Mouse (Mus musculus): ENCODE measurements around the gene Timm44. TPM values are rescaled to one million over a fixed set of nuclear protein-coding genes. Genes with fewer than 3 reads are reported as not detected.

Gene Timm44
- 10 to 100 TPM; 62.6 to 72.6 TPM for total RNA-seq (2021)

DNA sequence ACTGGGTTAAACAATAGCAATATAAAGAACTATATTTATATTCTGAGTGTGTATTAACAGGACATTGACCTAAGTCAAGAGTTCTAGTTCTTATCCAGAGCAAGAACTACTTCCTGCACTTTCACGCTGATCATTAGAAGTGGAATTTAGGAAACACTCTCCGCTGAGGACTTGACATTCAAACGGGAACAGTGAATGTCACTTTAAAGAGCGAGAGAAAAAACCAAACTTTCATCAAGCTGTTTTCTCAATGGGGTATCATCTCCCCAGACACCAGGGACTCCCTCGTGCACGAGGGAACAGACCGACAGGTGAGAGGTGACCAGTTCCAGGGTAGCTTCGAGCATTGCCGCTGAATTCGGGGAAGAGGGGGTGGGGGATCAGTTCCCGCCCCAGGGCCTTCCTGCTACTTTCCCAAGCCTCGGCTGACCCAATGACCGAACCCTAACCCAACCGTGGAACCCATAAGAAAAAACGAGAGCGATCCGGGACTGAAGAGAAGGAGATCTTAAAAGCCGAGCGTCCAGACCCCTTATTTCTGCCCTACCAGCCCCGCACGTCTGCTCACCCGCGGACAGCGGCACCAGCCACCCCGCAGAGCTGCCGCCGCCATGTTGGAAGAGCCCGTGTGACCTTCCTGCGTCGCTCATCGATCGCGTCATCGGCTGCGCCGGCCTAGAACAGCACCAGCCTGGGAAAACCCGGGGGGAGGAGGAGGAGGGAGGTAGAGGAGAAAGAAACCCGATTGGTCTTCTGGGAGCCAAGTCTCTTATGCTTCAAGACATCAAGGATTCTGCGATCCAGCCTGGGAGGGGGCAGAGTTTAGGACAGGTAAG is at the start of gene Timm44:
Timm44 (minus strand) TSS at position 639 of the 836 bp plus-strand sequence.
- DNase-seq = peak; percentile 95 to 97

DNA sequence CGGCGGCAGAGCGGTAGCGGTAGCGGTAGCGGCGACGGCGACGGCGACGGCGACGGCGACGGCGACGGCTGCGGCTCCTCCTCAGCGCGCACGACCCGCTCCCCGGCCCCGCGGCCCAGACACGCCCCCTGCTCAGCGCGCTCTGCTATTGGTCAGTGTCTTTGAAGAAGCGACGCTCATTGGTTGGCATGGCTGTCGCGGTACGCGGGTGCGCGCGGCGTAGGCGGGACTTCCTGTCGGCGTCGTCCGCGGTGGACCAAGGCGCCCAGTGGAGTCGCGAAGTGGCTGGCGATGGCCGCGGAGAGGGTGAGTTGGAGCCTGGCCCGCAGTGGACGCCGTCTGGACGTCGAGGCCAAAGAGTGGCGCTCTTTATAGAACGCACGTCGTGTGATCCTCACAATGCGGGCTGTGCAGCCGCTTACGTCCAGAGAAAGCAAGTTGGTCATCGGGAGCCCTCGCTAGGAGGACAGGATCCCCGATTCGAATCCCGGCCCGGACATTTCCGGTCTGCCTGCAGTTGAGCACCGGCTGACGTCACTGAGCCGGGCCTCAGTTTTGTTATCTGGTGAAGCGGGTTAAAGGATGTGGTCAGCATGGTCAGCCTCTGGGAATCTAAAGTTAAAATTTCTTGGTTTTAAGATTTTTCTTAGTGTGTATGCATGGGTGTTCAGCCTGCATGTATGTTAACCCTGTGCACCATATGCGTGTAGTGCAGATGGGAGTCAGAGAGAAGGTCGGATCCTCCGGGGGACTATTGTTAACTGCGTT is 49.5 kb upstream of the Timm44 start, which contains the start of the genes Ccl25 and Elavl1:
Ccl25 (plus strand) TSS at position 228 of the 768 bp plus-strand sequence.
Elavl1 (minus strand) TSS at position 431 of the 768 bp plus-strand sequence.
- DNase-seq = peak; percentile 97 to 98

DNA sequence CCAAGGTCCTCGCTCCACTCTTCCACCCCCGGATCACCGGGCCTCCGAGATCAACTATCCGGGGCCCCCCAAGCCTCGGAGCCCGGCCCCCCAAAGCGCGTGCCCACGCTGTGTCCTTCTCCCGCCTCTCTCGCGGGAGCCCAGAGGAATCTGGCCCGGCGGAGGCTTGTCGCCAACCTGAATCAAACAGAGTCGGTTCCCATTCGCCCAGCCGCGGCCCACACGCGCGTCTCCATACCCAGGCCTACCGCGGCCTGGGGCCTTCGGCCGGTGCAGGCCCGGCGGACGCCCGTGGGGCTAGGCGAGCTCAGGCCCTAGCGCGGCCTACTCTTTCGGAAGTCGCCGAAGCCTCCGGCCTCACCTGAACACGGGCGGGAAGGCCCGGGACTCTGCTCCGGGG is 48.8 kb upstream of the Timm44 start:
- DNase-seq = no peak

DNA sequence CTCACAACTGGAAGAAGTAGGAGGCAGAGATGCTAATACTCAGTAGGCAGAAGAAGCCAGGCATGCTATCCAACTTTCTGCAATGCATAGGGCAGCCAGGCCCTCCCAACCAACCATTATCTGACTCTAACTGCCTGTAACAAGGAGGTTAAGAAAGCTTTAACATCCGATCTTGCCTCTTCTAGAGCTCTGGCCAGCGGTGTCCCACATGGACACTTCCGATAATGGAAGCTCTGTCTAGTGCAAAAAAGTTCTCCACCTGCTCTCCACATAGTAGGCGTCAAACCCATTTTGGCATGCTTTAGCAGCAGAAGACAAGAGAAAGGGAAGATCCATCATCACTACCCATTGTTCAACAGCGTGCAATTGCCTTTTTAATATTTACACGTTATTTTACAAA is 48.2 kb upstream of the Timm44 start:
- no peak for DNase-seq

DNA sequence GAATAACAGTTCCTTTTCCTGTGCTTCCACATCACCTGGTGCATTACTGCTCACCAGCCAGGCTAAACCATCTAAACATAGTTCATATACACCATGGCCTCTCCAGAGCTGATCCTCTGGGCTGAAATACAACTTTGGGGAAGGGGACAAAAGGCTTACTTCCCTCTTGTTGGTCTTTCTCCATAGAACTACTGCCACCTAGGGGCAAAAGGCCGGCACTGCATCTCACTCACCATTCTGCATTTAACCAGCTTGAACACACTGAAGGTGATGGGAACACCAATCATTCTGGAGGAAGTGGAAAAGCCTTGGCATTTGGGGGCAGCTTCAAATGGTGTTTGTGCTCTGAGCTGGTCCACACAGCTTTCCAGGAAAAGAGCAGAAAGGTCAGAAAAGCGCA is 46.8 kb upstream of the Timm44 start:
- DNase-seq = peak; percentile 77 to 79

DNA sequence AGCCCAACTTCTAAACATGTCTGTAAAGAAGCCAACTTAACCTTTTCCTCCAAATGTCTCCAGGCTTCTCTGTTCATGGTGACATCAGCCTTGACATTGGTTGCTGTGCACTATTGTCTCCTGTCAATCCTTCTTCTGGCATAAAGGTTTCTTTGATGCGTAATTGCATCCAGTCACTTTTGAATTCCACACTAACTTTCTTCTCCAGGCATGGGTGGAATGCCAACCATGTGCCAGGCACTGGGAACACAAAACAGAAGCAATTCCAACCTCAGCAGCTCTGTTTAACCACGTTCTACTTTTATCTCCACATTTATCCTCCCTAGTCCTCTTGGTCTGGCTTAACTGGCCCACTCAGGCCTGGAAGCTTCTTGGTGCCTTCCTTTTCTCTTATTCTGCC is 45.3 kb upstream of the Timm44 start:
- DNase-seq = no peak

DNA sequence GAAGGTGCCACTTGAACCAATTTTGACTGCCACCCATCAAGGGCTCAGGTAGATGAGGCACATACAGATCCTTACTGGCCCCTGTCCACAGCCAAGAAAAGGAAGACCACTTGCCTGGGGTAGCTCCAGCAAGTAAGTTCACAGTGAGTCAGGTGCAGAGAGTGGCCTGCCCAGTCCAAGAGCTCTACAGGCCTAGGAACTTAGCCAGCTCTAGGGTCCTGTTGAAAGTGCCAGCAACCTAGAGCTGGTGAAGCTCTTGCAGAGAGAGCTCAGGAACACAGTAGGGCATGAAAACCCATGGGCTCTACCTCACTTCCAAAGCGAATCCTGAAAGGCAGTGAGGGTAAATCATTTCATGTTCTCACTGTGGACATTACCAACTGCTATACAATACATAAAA is 44.7 kb upstream of the Timm44 start:
- DNase-seq = no peak

DNA sequence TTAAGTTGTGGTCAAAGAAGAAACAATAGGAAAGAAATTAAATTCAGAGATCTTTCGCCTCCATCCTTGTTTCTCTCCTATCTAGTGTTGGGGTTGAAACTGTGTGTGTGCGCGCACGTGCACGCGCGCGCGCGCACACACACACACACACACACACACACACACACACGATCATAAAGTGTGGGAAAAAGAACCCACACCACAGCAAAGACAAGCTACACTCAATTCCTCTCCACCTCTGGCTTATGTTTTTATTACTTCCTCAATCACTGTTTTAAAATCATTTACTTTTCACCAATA is 43.8 kb upstream of the Timm44 start:
- DNase-seq = no peak

DNA sequence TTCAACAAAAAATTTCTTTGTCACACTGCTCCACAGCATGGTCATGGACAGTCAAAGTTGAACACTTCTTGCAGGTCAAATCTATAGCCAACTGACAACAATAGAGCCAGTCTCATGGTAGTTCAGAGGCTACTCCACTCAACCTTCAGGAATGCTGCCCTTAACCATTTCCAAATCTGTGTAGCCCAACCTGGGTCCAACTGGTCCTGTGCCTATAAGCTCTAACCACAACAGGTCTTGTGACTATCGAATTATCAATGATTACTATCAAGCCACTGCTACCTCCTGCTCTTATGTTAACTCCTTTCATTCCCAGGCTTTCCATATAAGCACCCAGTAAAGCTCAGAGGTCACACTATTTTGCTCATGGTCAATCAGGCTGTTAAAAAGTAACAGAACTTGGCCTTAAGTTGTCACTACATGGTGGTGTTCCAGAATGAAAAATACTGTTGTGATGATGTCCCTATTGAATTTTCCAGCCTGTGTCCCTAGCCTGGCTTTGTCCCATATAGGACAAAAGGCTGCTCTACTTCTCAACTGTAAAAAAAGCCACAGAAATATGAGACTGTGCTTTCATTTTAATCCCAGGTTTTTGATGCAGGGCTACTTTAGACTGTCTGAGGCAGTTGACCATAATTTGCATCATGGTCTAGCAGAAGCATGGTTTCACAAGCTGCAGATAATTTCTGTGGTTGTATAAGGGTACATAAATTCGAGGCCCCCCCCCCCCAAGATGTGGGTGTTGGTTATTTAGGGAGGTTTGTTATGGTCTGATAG is 43.3 kb upstream of the Timm44 start:
- DNase-seq = no peak

DNA sequence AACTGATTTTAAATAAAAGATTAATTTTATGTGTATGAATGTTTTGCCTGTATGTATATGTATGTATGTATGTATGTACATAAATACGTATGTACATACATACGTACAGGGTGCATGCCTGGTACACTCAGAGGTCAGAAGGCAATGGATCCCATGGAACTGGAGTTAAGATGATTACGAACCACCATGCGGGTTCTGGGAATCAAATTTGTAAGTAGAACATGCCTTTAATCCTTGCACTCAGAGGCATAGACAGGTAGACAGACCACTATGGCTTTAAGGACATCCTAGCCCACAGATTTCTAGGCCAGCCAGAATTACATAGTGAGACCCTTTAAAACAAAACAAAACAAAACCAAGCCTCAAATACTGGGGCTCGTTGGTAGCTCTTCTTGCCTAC is 42.4 kb upstream of the Timm44 start:
- no peak for DNase-seq

DNA sequence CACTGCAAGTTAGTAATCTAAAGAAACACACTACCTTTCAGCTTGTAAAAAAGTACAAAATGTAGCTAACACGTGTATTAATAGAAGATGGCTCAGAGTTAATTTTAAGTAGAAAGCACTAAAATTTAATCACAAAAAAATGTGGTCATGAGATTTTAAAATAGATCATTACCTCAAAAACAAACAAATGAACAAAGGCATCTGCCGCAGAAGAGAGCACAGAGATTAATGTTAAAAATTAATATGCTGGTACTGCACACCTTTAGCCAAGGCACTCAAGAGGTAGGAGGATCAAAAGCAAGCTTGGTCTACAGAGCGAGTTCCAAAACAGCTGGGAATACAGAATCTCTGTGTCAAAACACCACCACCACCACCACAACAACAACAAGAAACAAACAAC is 39.1 kb upstream of the Timm44 start:
- no peak for DNase-seq

DNA sequence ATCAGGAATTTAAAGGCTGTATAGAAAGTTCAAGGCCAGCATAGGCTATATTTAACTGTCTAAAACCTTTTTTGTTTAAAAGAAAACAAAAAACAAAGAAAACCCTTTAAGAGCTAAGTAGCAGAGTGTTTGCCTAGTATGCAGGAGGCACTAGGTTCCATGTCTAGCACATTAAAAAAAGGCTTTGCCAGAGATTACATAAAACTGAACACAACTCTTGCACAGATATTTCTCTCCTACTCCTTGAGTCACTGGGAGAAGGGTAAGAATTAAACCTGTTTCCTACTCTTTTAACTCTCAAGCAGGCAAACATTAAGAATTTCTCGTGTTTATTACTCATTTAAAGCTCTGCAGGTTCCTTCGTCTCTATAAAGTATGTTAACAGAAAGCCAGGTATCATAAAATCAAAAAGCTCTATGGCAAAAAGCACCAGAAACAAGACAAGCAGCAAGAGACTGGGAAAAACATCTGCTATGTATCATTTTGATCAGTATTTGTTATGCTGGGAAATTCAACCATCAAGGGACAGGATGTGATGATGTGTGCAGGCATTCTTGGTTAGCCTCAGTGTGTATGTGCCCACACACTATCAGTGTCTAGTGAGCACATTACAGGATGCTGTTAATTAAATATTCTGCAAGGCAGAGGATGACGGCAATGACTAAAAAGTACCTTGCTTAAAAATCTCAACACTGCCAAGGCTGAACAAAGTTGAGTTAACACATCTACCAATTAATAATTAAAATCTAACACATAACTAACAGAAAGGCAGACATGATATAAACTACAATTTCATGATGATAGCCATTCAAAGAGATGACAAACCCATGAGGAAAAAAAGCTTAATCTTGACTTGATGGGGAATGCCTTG is 37.8 kb upstream of the Timm44 start:
- DNase-seq = no peak

DNA sequence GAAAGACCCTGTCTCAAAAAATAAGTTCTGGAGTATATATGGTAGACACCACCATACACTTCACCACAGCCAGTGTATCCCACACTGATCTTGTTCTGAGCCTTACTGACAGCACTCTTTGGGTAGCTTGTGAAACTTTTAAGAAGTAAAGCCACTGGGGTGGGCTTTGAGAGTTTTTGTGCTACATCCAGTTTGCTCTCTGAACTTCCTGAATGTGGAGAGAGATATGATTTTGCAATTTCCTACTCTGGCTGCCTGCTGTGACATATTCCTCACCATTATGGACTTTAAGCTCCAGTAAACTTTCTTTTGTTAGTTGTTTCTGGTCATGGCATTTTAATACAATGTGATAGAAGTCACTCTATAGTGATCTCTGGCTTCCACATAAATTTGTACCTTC is 36.4 kb upstream of the Timm44 start:
- DNase-seq = no peak

DNA sequence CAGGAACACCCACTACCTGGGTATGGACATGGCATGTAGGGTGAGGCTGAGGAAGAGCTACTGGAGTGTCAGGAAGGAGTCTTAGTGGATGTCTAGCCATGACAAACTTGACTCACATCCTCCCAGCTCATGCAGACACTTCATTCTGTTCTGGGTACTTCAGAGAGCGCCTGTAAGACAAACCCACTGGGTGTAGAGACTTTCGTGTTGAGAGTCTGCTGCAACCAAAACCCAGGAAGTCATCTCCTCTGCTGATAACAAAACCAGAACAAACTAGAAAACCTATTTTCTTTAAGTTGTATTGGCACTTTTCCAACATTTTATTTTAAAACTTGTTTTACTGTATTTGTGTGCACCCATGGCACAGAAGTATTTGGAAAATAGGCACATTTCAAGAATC is 30.1 kb upstream of the Timm44 start:
- DNase-seq = no peak

DNA sequence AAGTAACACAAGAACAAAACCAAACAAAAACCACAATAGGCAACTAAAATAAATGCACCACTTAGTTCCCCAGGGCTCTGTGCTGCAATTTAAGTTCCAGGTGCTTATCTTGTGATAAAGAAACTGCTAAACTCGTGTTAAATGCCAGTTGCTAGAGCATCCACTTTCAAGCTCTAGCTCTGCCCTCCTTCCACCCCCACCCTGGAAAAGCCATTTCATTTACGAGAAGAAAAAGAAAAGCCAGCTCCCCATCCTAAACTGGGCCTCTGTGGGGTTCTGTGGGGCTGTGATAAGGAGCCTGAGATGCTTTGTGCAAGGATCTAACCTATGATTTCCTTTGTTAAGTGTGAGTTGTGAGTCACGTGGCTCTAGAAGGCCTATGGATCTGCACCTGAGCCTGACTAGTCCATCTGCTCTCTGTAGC is 28.4 kb upstream of the Timm44 start:
- DNase-seq = no peak

DNA sequence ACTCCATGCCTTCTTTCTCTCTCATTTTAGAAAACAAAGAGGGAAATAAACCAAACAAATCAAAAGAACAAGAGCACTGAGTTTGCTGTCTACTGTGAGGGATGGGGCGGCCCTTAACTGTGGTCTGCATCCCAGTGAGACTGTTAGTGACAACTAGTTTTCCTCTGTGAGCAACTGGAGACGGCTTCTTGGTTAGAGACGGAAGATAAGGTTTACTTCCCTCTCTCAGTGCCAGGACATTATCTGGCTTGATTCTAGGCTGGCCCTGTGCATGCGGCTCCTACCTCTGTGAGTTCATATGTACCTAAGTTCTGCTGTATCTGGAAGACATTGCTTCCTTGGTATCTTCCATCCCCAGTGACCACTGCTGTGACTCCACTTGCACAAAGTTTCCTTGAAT is 22.1 kb upstream of the Timm44 start:
- no peak for DNase-seq

DNA sequence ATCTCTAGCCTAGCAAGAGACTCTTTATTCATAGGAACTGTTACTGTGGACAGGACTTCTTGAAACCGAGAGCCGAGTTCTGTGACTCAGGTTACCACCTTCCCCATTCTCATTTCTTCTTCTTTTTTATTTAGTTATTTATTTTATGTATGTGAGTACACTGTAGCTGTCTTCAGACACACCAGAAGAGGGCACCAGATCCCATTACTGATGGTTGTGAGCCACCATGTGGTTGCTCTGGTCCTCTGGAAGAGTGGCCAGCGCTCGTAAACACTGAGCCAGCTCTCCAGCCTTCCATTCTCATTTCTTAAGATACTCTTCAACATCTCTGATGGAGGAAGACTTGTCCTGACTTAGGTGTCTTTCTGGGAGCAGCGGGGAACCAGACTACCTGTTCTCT is 17.0 kb upstream of the Timm44 start:
- no peak for DNase-seq

DNA sequence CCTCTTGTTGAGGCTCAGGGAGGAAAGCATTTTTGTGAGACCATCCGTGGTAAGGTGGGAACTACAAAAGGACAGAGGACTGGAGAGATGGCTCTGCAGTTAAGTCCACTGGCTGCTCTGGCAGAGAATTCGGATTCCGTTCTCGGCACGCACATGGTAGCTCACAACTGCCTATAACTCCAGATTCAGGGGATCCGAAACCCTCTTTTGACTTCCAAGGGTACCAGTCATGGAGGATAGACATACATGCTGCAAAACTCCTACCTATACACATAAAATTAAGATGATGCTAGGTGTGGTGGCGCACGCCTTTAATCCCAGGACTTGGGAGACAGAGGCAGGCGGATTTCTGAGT is 375 bp upstream of the Timm44 start:
- DNase-seq = no peak

DNA sequence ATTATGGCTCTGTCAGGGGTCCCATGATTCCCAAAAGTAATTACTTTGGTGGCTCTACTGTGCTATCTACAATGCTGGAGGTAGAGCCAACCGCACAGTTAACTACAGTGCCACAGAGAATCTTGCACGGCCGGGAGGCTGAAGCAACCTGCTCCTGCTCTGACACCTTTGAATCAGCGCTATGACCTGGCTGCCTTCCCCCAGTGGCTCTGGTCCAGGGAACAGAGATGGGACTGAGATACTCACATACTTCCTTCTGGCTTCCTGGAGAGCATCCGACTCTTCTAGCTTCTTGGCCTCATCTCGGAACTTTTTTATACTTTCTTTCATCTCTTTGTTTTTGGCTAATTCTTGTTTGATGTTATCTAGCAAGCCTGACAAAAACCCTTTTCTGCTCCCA is 6.1 kb downstream of the Timm44 start:
- no peak for DNase-seq

DNA sequence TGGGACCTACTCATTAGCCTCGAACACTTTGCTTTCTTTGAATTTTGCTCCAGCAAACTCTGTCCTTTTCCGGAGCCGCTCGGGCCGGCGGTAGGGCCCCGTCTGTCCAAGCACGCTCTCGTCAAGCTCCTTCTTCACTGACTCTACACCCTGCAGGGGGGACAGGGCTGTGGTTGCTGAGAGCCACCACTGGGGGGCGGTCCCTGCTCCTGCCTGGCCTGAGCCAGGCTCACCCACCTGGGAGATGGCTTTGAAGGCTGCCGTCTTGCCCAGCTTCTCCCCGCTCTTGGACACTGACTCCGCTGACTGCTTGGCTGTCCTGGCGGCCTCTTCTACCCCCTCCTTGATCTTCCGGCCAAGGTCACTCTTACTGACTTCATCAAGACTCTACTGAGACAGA is 8.1 kb downstream of the Timm44 start:
- no peak for DNase-seq

DNA sequence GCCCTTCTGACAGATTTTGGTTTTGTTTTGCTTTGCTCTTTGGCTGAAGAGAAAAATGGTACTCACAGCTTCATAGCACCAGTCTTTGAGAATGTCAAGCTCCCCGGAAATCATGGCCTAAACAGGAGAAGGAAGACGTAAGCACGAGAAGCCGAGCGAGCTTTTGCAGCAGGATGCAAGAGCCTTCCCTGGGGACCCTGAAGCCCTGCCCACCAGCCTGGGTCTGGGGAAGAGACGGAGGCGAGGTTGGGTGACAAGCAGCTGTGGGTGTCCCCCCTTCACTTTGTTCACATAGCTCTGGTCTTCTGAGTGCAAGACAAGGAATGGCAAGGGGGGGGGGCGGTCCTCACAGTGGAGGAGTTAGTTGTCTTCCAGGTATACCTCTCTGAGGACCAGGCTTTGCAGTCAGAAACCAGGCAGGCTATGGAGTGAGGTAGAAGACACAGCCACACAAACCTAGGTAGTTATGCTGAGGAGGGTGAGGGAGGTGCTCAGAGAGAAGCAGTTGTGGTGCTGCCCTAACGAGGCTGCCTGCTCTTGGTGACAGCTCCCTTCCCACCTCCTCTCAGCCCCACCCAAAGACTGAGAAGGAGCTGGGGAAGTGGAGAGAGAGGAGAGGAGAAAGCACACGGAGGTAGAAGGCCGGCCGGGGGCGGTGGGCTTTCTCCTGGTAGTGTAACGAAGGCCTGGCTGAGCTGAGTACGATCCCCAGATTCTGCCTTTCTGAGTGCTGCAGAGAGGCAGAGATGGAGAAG is 10.4 kb downstream of the Timm44 start:
- no peak for DNase-seq

Data from layer of hippocampus, postnatal 36 days (tissue).